Mouse (Mus musculus): ENCODE measurements around the gene Arhgap35. TPM values are rescaled to one million over a fixed set of nuclear protein-coding genes. Genes with fewer than 3 reads are reported as not detected.
A peak's percentile ranks its signal among the peaks of the same experiment; 100 is the strongest.

The Arhgap35 gene
- polyA plus RNA-seq, 1 experiment from 2014 or later: 3.8 TPM

GRCm38 (mm10) chr7:16472116-16472709, 142.6 kb downstream of the Arhgap35 start:
- DNase-seq (ENCODE audit: low spot score) (no peak), ATAC-seq (ENCODE audit: low FRiP score, low TSS enrichment) (no peak)
- Histone ChIP-seq H3K36me3 (ENCODE audit: control insufficient read depth, insufficient read depth, low read length) (no peaks in the 10 kb centered on the region), H3K27me3 (ENCODE audit: control insufficient read depth, insufficient read depth, low read length) (peaks cover 27% of the 10 kb centered on the region; the same call in 1 of the 2 replicates), H3K9ac (ENCODE audit: low read length) (no peak overlapping the region), H3K4me1 (replicated peaks; ENCODE audit: control insufficient read depth, insufficient read depth) (no peaks in the 10 kb centered on the region), H3K9me3 (ENCODE audit: control insufficient read depth, low read length) (no peaks in the 10 kb centered on the region), H3K4me2 (replicated peaks; ENCODE audit: low read depth) (no peak overlapping the region), H3K4me3 (ENCODE audit: low read depth, low read length) (no peak overlapping the region), H3K27ac (replicated peaks) (no peak overlapping the region)
- TF ChIP-seq CTCF (IDR thresholded peaks at IDR 0.05; ENCODE audit: low read depth) (no peak), EP300 (optimal IDR thresholded peaks at IDR 0.05) (no peak)
- WGBS: 19% methylated on average over 17 of the region's 17 CpGs

GRCm38 (mm10) chr7:16471549-16471948, 143.2 kb downstream of the Arhgap35 start:
- Histone ChIP-seq H3K36me3 (ENCODE audit: control insufficient read depth, insufficient read depth, low read length) (no peaks in the 10 kb centered on the region), H3K27ac (replicated peaks) (no peak overlapping the region), H3K9ac (ENCODE audit: low read length) (no peak overlapping the region), H3K4me2 (replicated peaks; ENCODE audit: low read depth) (no peak overlapping the region), H3K9me3 (ENCODE audit: control insufficient read depth, low read length) (no peaks in the 10 kb centered on the region), H3K27me3 (ENCODE audit: control insufficient read depth, insufficient read depth, low read length) (peaks cover 25% of the 10 kb centered on the region; the same call in 1 of the 2 replicates), H3K4me1 (replicated peaks; ENCODE audit: control insufficient read depth, insufficient read depth) (no peaks in the 10 kb centered on the region), H3K4me3 (ENCODE audit: low read depth, low read length) (no peak overlapping the region)
- DNase-seq (ENCODE audit: low spot score) (no peak), ATAC-seq (ENCODE audit: low FRiP score, low TSS enrichment) (no peak)
- 40% methylated on average over 9 of the region's 9 CpGs for WGBS
- TF ChIP-seq CTCF (IDR thresholded peaks at IDR 0.05; ENCODE audit: low read depth): peak; percentile 60
- TF ChIP-seq EP300 (optimal IDR thresholded peaks at IDR 0.05): no peak

DNA sequence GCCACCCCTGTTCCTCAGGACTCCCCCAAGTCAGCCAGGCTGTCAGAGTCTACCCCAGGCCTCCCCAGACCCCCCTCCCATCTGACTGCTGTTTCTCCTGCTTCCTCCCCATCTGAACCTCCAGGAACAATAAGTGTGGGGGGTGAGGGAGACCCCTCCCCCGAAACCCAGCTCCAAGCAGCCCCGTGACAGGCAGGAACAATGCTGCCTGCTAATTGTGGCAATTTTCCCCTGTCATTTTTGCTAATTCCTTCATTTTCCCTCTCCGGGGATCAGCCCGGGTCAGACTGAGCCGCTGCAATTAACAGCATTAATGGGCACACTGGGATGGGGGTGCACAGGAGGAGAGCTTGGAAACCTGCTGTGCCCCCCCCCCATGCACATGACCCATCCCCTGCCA, 146.7 kb downstream of the Arhgap35 start:
- no peaks in the 10 kb centered on the region for H3K9me3 ChIP-seq (ENCODE audit: control insufficient read depth, low read length)
- no peak overlapping the region for H3K9ac ChIP-seq (ENCODE audit: low read length)
- TF ChIP-seq EP300 (optimal IDR thresholded peaks at IDR 0.05) (no peak), CTCF (IDR thresholded peaks at IDR 0.05; ENCODE audit: low read depth) (no peak)
- 26% methylated on average over 5 of the region's 5 CpGs for WGBS
- no peak overlapping the region for H3K27ac ChIP-seq (replicated peaks)
- ATAC-seq (ENCODE audit: low FRiP score, low TSS enrichment) (no peak), DNase-seq (ENCODE audit: low spot score) (no peak)
- no peak overlapping the region for H3K4me2 ChIP-seq (replicated peaks; ENCODE audit: low read depth)
- H3K4me3 ChIP-seq (ENCODE audit: low read depth, low read length): no peak overlapping the region
- peaks cover 3% of the 10 kb centered on the region; the same call in 1 of the 2 replicates for H3K27me3 ChIP-seq (ENCODE audit: control insufficient read depth, insufficient read depth, low read length)
- H3K36me3 ChIP-seq (ENCODE audit: control insufficient read depth, insufficient read depth, low read length): no peaks in the 10 kb centered on the region
- H3K4me1 ChIP-seq (replicated peaks; ENCODE audit: control insufficient read depth, insufficient read depth): no peaks in the 10 kb centered on the region

DNA sequence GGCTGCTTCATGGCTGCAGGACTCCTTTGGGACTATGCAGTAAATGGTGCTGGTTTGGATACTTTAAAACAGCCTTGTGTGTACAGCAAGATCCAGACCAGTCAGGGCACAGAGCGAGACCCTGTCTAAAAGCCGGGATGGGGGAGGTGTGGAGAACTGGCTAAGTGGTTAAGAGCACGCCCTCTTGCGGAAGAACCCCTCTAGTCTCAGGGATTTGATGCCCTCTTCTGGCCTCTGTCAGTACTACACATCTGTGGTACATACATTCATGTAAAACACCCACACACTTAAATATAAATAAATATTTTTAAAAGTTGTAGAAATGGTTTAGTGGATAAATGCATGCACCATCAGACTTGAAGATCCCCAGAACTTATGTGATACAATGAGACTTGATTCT, 148.2 kb downstream of the Arhgap35 start:
- Histone ChIP-seq H3K9me3 (ENCODE audit: control insufficient read depth, low read length) (no peaks in the 10 kb centered on the region), H3K27ac (replicated peaks) (no peak overlapping the region), H3K4me3 (ENCODE audit: low read depth, low read length) (no peak overlapping the region), H3K27me3 (ENCODE audit: control insufficient read depth, insufficient read depth, low read length) (no peaks in the 10 kb centered on the region), H3K36me3 (ENCODE audit: control insufficient read depth, insufficient read depth, low read length) (no peaks in the 10 kb centered on the region), H3K9ac (ENCODE audit: low read length) (no peak overlapping the region), H3K4me2 (replicated peaks; ENCODE audit: low read depth) (no peak overlapping the region), H3K4me1 (replicated peaks; ENCODE audit: control insufficient read depth, insufficient read depth) (no peaks in the 10 kb centered on the region)
- ATAC-seq (ENCODE audit: low FRiP score, low TSS enrichment) (no peak), DNase-seq (ENCODE audit: low spot score) (no peak)
- no peak for TF ChIP-seq EP300 (optimal IDR thresholded peaks at IDR 0.05)
- peak; percentile 60 for TF ChIP-seq CTCF (IDR thresholded peaks at IDR 0.05; ENCODE audit: low read depth)
- WGBS: 60% methylated on average over 4 of the region's 4 CpGs

- no peak for ATAC-seq (ENCODE audit: low FRiP score, low TSS enrichment)
- WGBS: 92% methylated on average over 5 of the region's 5 CpGs
- Histone ChIP-seq H3K27ac (replicated peaks) (no peak overlapping the region), H3K36me3 (ENCODE audit: control insufficient read depth, insufficient read depth, low read length) (no peaks in the 10 kb centered on the region), H3K27me3 (ENCODE audit: control insufficient read depth, insufficient read depth, low read length) (no peaks in the 10 kb centered on the region), H3K9me3 (ENCODE audit: control insufficient read depth, low read length) (no peaks in the 10 kb centered on the region), H3K4me2 (replicated peaks; ENCODE audit: low read depth) (no peak overlapping the region), H3K4me3 (ENCODE audit: low read depth, low read length) (no peak overlapping the region), H3K4me1 (replicated peaks; ENCODE audit: control insufficient read depth, insufficient read depth) (no peaks in the 10 kb centered on the region), H3K9ac (ENCODE audit: low read length) (no peak overlapping the region)
- no peak for DNase-seq (ENCODE audit: low spot score)
- TF ChIP-seq EP300 (optimal IDR thresholded peaks at IDR 0.05) (no peak), CTCF (IDR thresholded peaks at IDR 0.05; ENCODE audit: low read depth) (no peak)
Observed at GRCm38 (mm10) chr7:16465568-16465967, 149.2 kb downstream of the Arhgap35 start.

DNA sequence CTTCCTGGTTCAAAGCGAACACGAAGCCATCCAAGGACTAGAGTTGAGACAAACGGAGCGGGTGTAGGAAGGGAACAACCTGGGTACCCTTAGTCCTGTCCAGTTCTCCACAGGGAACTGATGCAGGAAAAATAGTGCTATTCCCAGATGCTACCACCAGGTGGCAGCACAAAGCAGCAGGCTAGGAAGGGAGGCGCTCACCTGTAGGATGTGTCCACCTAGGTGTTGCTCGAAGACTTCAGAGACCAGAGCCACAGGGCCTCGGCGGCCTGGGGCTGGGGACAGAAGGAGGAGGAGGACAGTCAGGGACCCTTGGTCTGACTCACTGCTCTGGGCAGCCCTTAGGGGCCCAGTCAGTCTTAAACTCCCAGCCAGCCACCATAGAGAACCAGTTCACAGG, 149.6 kb downstream of the Arhgap35 start:
- 5% methylated on average over 8 of the region's 8 CpGs for WGBS
- DNase-seq (ENCODE audit: low spot score): peak; percentile 85

More for the DNA sequence above, 149.6 kb downstream of the Arhgap35 start:
- peak; percentile 54 for ATAC-seq (ENCODE audit: low FRiP score, low TSS enrichment)
- Histone ChIP-seq H3K4me2 (replicated peaks; ENCODE audit: low read depth) (no peak overlapping the region), H3K27me3 (ENCODE audit: control insufficient read depth, insufficient read depth, low read length) (no peaks in the 10 kb centered on the region), H3K9ac (ENCODE audit: low read length) (no peak overlapping the region), H3K36me3 (ENCODE audit: control insufficient read depth, insufficient read depth, low read length) (no peaks in the 10 kb centered on the region), H3K27ac (replicated peaks) (no peak overlapping the region), H3K4me3 (ENCODE audit: low read depth, low read length) (no peak overlapping the region), H3K9me3 (ENCODE audit: control insufficient read depth, low read length) (no peaks in the 10 kb centered on the region), H3K4me1 (replicated peaks; ENCODE audit: control insufficient read depth, insufficient read depth) (no peaks in the 10 kb centered on the region)
- TF ChIP-seq CTCF (IDR thresholded peaks at IDR 0.05; ENCODE audit: low read depth) (peak; percentile 95), EP300 (optimal IDR thresholded peaks at IDR 0.05) (no peak)

All from stomach, postnatal 0 days (tissue).